Comparison of ENCODE assay signal across 10 mouse cellular contexts in genomic region chr10:111867538-111867937, GRCm38 (mm10).
A peak's percentile ranks its signal among the peaks of the same experiment; 100 is the strongest.
DNase-seq lines count a peak whose midpoint lies in the region; ATAC-seq and TF ChIP-seq lines count a peak whose summit lies in the region.
"Had no signal": no experiment of that assay in that cellular context is flagged by ENCODE, and none has a peak within 500 bp of the region (broad histone marks: within the 10 kb centered on the region; RNA-seq: fewer than 3 reads in every experiment).

No protein-coding gene starts in this region.

- H3K36me3 ChIP-seq in embryonic facial prominence, embryonic 14.5 days (ENCODE audit: control insufficient read depth, insufficient read depth, low read length) = no peaks in the 10 kb centered on the region
- no peaks in the 10 kb centered on the region for H3K36me3 ChIP-seq in hindbrain, embryonic 16.5 days (ENCODE audit: control insufficient read depth, insufficient read depth, low read length)
- no peaks in the 10 kb centered on the region for H3K36me3 ChIP-seq in liver, embryonic 12.5 days
- H3K36me3 ChIP-seq: embryonic facial prominence, embryonic 12.5 days had no signal

- ATAC-seq in embryonic facial prominence, embryonic 14.5 days (ENCODE audit: low read depth) = peak; percentile 77; the same call in 1 of the 2 replicates
- ATAC-seq in hindbrain, embryonic 16.5 days = no peak
- no peak for ATAC-seq in liver, embryonic 12.5 days

- no peak for TF ChIP-seq POLR2A in olfactory bulb, adult 2 months (IDR thresholded peaks at IDR 0.05; ENCODE audit: insufficient read depth, low read depth, low read length)

- no peak overlapping the region for H3K27ac ChIP-seq in gastrocnemius, adult 2 months
- 0 out of 2 replicates have a peak overlapping the region, but pooled peaks have one; percentile 28 for H3K27ac ChIP-seq in embryonic facial prominence, embryonic 14.5 days (replicated peaks; ENCODE audit: low read depth, low read length)
- H3K27ac ChIP-seq in hindbrain, embryonic 16.5 days (ENCODE audit: low read depth, low read length) = peak overlapping the region; percentile 42; the same call in 1 of the 2 replicates
- 0 out of 2 replicates have a peak overlapping the region, but pooled peaks have one; percentile 51 for H3K27ac ChIP-seq in olfactory bulb, adult 2 months (ENCODE audit: insufficient read depth, low read depth, low read length)
- no peak overlapping the region for H3K27ac ChIP-seq in liver, embryonic 12.5 days
- H3K27ac ChIP-seq: embryonic facial prominence, embryonic 12.5 days had no signal

- no peaks in the 10 kb centered on the region for H3K27me3 ChIP-seq in embryonic facial prominence, embryonic 14.5 days (replicated peaks; ENCODE audit: control insufficient read depth, insufficient read depth, low read length)
- H3K27me3 ChIP-seq in hindbrain, embryonic 16.5 days (replicated peaks; ENCODE audit: control insufficient read depth, insufficient read depth, low read length) = no peaks in the 10 kb centered on the region
- H3K27me3 ChIP-seq in liver, embryonic 12.5 days (replicated peaks) = no peaks in the 10 kb centered on the region
- H3K27me3 ChIP-seq: embryonic facial prominence, embryonic 12.5 days had no signal

- H3K4me3 ChIP-seq in gastrocnemius, adult 2 months = no peak overlapping the region
- H3K4me3 ChIP-seq in embryonic facial prominence, embryonic 14.5 days (ENCODE audit: low read depth, low read length) = no peak overlapping the region
- no peak overlapping the region for H3K4me3 ChIP-seq in hindbrain, embryonic 16.5 days (ENCODE audit: low read length)
- no peak overlapping the region for H3K4me3 ChIP-seq in olfactory bulb, adult 2 months (ENCODE audit: insufficient read depth, low read depth, low read length)
- H3K4me3 ChIP-seq in liver, embryonic 12.5 days = no peak overlapping the region
- H3K4me3 ChIP-seq: embryonic facial prominence, embryonic 12.5 days had no signal

- H3K9ac ChIP-seq in embryonic facial prominence, embryonic 14.5 days (ENCODE audit: low read depth, low read length) = no peak overlapping the region
- H3K9ac ChIP-seq in hindbrain, embryonic 16.5 days (ENCODE audit: low read depth, low read length) = peak overlapping the region; percentile 27
- no peak overlapping the region for H3K9ac ChIP-seq in liver, embryonic 12.5 days
- H3K9ac ChIP-seq: embryonic facial prominence, embryonic 12.5 days had no signal

- intact Hi-C loops in gastrocnemius, adult 2 months (cut with DNase I) = no loop called here

- H3K4me1 ChIP-seq in embryonic facial prominence, embryonic 14.5 days (ENCODE audit: control insufficient read depth, insufficient read depth, low read length) = peaks cover 4% of the 10 kb centered on the region; the same call in 1 of the 2 replicates
- peaks cover 7% of the 10 kb centered on the region; the same call in 1 of the 2 replicates for H3K4me1 ChIP-seq in hindbrain, embryonic 16.5 days (ENCODE audit: control insufficient read depth, insufficient read depth, low read depth, low read length)
- H3K4me1 ChIP-seq in olfactory bulb, adult 2 months (ENCODE audit: control insufficient read depth, insufficient read depth, low read length) = no peaks in the 10 kb centered on the region
- H3K4me1 ChIP-seq in liver, embryonic 12.5 days = no peaks in the 10 kb centered on the region

- WGBS in embryonic facial prominence, embryonic 14.5 days = 8% methylated on average over 6 of the region's 6 CpGs
- WGBS in hindbrain, embryonic 16.5 days = 4% methylated on average over 6 of the region's 6 CpGs
- 20% methylated on average over 6 of the region's 6 CpGs for WGBS in olfactory bulb, adult 2 months
- 31% methylated on average over 6 of the region's 6 CpGs for WGBS in liver, embryonic 12.5 days (ENCODE audit: insufficient replicate concordance)

- H3K9me3 ChIP-seq in embryonic facial prominence, embryonic 14.5 days (ENCODE audit: control insufficient read depth, low read length) = no peaks in the 10 kb centered on the region
- H3K9me3 ChIP-seq in hindbrain, embryonic 16.5 days (ENCODE audit: control insufficient read depth, low read length) = no peaks in the 10 kb centered on the region
- no peaks in the 10 kb centered on the region for H3K9me3 ChIP-seq in liver, embryonic 12.5 days (replicated peaks)
- H3K9me3 ChIP-seq: embryonic facial prominence, embryonic 12.5 days had no signal

- TF ChIP-seq CTCF in gastrocnemius, adult 2 months (IDR thresholded peaks at IDR 0.05) = no peak
- TF ChIP-seq CTCF in olfactory bulb, adult 2 months (IDR thresholded peaks at IDR 0.05; ENCODE audit: insufficient read depth, low read depth, low read length) = no peak

- 0 out of 2 replicates have a peak overlapping the region, but pooled peaks have one; percentile 7 for H3K4me2 ChIP-seq in embryonic facial prominence, embryonic 14.5 days (ENCODE audit: low read depth, low read length)
- H3K4me2 ChIP-seq in hindbrain, embryonic 16.5 days (ENCODE audit: low read length) = peak overlapping the region; percentile 16; the same call in 1 of the 2 replicates
- no peak overlapping the region for H3K4me2 ChIP-seq in liver, embryonic 12.5 days
- H3K4me2 ChIP-seq: embryonic facial prominence, embryonic 12.5 days had no signal

- peak; percentile 23 for DNase-seq in gastrocnemius, adult 2 months
- DNase-seq in gastrocnemius, postnatal 4 days (ENCODE audit: low spot score in 2 of 2) = no peak
- DNase-seq in embryonic facial prominence, embryonic 14.5 days (ENCODE audit: low spot score) = peak; percentile 73
- no peak for DNase-seq in thymus, postnatal 10 days (ENCODE audit: low spot score in 2 of 2)
- DNase-seq in adrenal gland, postnatal 10 days = no peak
- DNase-seq: gastrocnemius, postnatal 36 days had no signal

Comparison
In these comparisons a context has a peak if more than half of its experiments do, and no peak if none do; other contexts are left out.
1. DNase-seq: peak in gastrocnemius, adult 2 months (single experiment) and embryonic facial prominence, embryonic 14.5 days (single experiment); none in gastrocnemius, postnatal 4 days (0 of 2), thymus, postnatal 10 days (0 of 2) and adrenal gland, postnatal 10 days (single experiment).
2. H3K27ac ChIP-seq: peak in embryonic facial prominence, embryonic 14.5 days (single experiment), hindbrain, embryonic 16.5 days (single experiment) and olfactory bulb, adult 2 months (single experiment); none in gastrocnemius, adult 2 months (single experiment) and liver, embryonic 12.5 days (single experiment).